Mouse (Mus musculus) limb, embryonic 11.5 days (tissue): ENCODE data around the gene Ptx4. TPM values are rescaled to one million over a fixed set of nuclear protein-coding genes. Genes with fewer than 3 reads are reported as not detected.

Source experiments
- ATAC-seq: fragments of 200-750 bp; cut with Nextera tagmentation; 2 replicates; pipeline ENCODE4 v1.8.0; 2017; ENCODE audit warnings: low read depth; ENCODE audit not compliant: insufficient number of reproducible peaks, low FRiP score, low TSS enrichment
- DNase-seq: peaks from one replicate; pipeline ENCODE4 v3.0.0-alpha.2; 2015; ENCODE audit warnings: low spot score
- H3K27ac ChIP-seq: fragments of 300-500 bp; sonication (generic); replicated peaks from 2 replicates; pipeline ENCODE4 v1.5.1; 2014; ENCODE audit warnings: low read depth, mild to moderate bottlenecking, low read length
- H3K27me3 ChIP-seq: fragments of 300-500 bp; sonication (generic); 2 replicates; pipeline ENCODE4 v1.6.1; 2014; ENCODE audit warnings: mild to moderate bottlenecking, low read length, mixed read lengths; ENCODE audit not compliant: control insufficient read depth, insufficient read depth
- H3K36me3 ChIP-seq: fragments of 300-500 bp; sonication (generic); 2 replicates; pipeline ENCODE4 v1.6.1; 2014; ENCODE audit warnings: mild to moderate bottlenecking, low read length, moderate library complexity, mixed read lengths; ENCODE audit not compliant: control insufficient read depth, insufficient read depth
- H3K4me1 ChIP-seq: fragments of 300-500 bp; sonication (generic); 2 replicates; pipeline ENCODE4 v1.6.1; 2014; ENCODE audit warnings: low read length, mixed read lengths; ENCODE audit not compliant: control insufficient read depth, insufficient read depth
- H3K4me2 ChIP-seq: fragments of 300-500 bp; sonication (generic); 2 replicates; pipeline ENCODE4 v1.6.1; 2014; ENCODE audit warnings: low read depth, mild to moderate bottlenecking, moderate library complexity; ENCODE audit not compliant: severe bottlenecking
- H3K4me3 ChIP-seq: fragments of 300-500 bp; sonication (generic); 2 replicates; pipeline ENCODE4 v1.5.1; 2014; ENCODE audit warnings: low read depth, low read length
- H3K9ac ChIP-seq: fragments of 300-500 bp; sonication (generic); 2 replicates; pipeline ENCODE4 v1.6.1; 2014; ENCODE audit warnings: mild to moderate bottlenecking, low read length
- H3K9me3 ChIP-seq: fragments of 300-500 bp; sonication (generic); 2 replicates; pipeline ENCODE4 v1.6.1; 2016; ENCODE audit warnings: low read length; ENCODE audit not compliant: control insufficient read depth
- WGBS: fragments of 180-500 bp; shearing (Covaris S2); extraction: QIAGEN DNeasy Blood & Tissue Kit; methylation state at CpG from one replicate; pipeline ENCODE4 v1.1.7; 2014; 5-methylcytosine and 5-hydroxymethylcytosine counted together
- polyA plus RNA-seq: library from polyadenylated mRNA; unstranded; fragments of >200 nt; fragmentation: Nextera tagmentation; extraction: Ambion mirVana; gene quantifications from 2 replicates; pipeline ENCODE4 v1.2.1, GENCODE M21; 2014

The Ptx4 gene
- polyA plus RNA-seq, result 0.17 TPM in 1 of 2 replicates, not detected in the other

- Histone ChIP-seq H3K36me3 (no peaks in the 10 kb centered on the region), H3K27me3 (no peaks in the 10 kb centered on the region), H3K4me2 (no peak within 1 kb of the TSS), H3K9me3 (no peaks in the 10 kb centered on the region), H3K4me1 (0 out of 2 replicates have a peak, but pooled peaks cover 3% of the 10 kb centered on the region), H3K4me3 (no peak within 1 kb of the TSS), H3K27ac (no peak within 1 kb of the TSS), H3K9ac (no peak within 1 kb of the TSS)
- peak; percentile 24 for DNase-seq
- 2% methylated on average over 3 of the region's 3 CpGs for WGBS
- no peak for ATAC-seq
Observed at GRCm38 (mm10) chr17:25120406-25120805, at the start of gene Ptx4. TSS of gene Ptx4 (plus strand) at chr17:25120760.

- no peaks in the 10 kb centered on the region for H3K27me3 ChIP-seq
- H3K27ac ChIP-seq, result no peak overlapping the region
- 92% methylated on average over 4 of the region's 4 CpGs for WGBS
- DNase-seq (no peak), ATAC-seq (no peak)
- H3K4me2 ChIP-seq, result no peak overlapping the region
- no peak overlapping the region for H3K9ac ChIP-seq
- 0 out of 2 replicates have a peak, but pooled peaks cover 8% of the 10 kb centered on the region for H3K4me1 ChIP-seq
- no peak overlapping the region for H3K4me3 ChIP-seq
- peaks cover 2% of the 10 kb centered on the region; the same call in 1 of the 2 replicates for H3K36me3 ChIP-seq
- H3K9me3 ChIP-seq, result no peaks in the 10 kb centered on the region
Observed at GRCm38 (mm10) chr17:25076906-25077305, 43.7 kb upstream of the Ptx4 start.

- DNase-seq, result no peak
- no peaks in the 10 kb centered on the region for H3K27me3 ChIP-seq
- WGBS, result 90% methylated on average over 13 of the region's 13 CpGs
- no peak overlapping the region for H3K27ac ChIP-seq
- H3K9me3 ChIP-seq, result no peaks in the 10 kb centered on the region
- H3K4me2 ChIP-seq, result no peak overlapping the region
- no peak overlapping the region for H3K9ac ChIP-seq
- no peak overlapping the region for H3K4me3 ChIP-seq
- ATAC-seq, result no peak
- H3K4me1 ChIP-seq, result peaks cover 12% of the 10 kb centered on the region
- peaks cover 2% of the 10 kb centered on the region; the same call in 1 of the 2 replicates for H3K36me3 ChIP-seq
Observed at GRCm38 (mm10) chr17:25077771-25078372, 42.7 kb upstream of the Ptx4 start.

GRCm38 (mm10) chr17:25080210-25080609 is 40.4 kb upstream of the Ptx4 start:
- peak overlapping the region; percentile 10 for H3K4me3 ChIP-seq
- peaks cover 28% of the 10 kb centered on the region for H3K4me1 ChIP-seq
- H3K4me2 ChIP-seq, result no peak overlapping the region; the same call in 1 of the 2 replicates
- no peaks in the 10 kb centered on the region for H3K27me3 ChIP-seq
- peaks cover 2% of the 10 kb centered on the region; the same call in 1 of the 2 replicates for H3K36me3 ChIP-seq
- 91% methylated on average over 13 of the region's 13 CpGs for WGBS
- peak overlapping the region; percentile 30; the same call in 1 of the 2 replicates for H3K27ac ChIP-seq
- H3K9me3 ChIP-seq, result no peaks in the 10 kb centered on the region
- ATAC-seq (no peak), DNase-seq (no peak)
- 0 out of 2 replicates have a peak overlapping the region, but pooled peaks have one; percentile 7 for H3K9ac ChIP-seq

- DNase-seq (no peak), ATAC-seq (no peak)
- WGBS, result 70% methylated on average over 11 of the region's 11 CpGs
- Histone ChIP-seq H3K4me1 (peaks cover 30% of the 10 kb centered on the region), H3K27me3 (no peaks in the 10 kb centered on the region), H3K9ac (peak overlapping the region; percentile 22; the same call in 1 of the 2 replicates), H3K4me2 (no peak overlapping the region), H3K36me3 (peaks cover 2% of the 10 kb centered on the region; the same call in 1 of the 2 replicates), H3K9me3 (no peaks in the 10 kb centered on the region), H3K27ac (peak overlapping the region; percentile 30; the same call in 1 of the 2 replicates), H3K4me3 (no peak overlapping the region; the same call in 1 of the 2 replicates)
Observed at GRCm38 (mm10) chr17:25080960-25081381, 39.6 kb upstream of the Ptx4 start.

- ATAC-seq, result no peak
- no peak overlapping the region for H3K9ac ChIP-seq
- WGBS, result 55% methylated on average over 14 of the region's 14 CpGs
- H3K4me2 ChIP-seq, result no peak overlapping the region
- H3K9me3 ChIP-seq, result no peaks in the 10 kb centered on the region
- no peaks in the 10 kb centered on the region for H3K27me3 ChIP-seq
- DNase-seq, result peak; percentile 26
- H3K4me3 ChIP-seq, result no peak overlapping the region
- H3K4me1 ChIP-seq, result peaks cover 30% of the 10 kb centered on the region
- H3K27ac ChIP-seq, result peak overlapping the region; percentile 57; the same call in 1 of the 2 replicates
- H3K36me3 ChIP-seq, result peaks cover 2% of the 10 kb centered on the region; the same call in 1 of the 2 replicates
Observed at GRCm38 (mm10) chr17:25082081-25082847, 38.3 kb upstream of the Ptx4 start.

- peaks cover 2% of the 10 kb centered on the region; the same call in 1 of the 2 replicates for H3K36me3 ChIP-seq
- no peak for ATAC-seq
- H3K4me2 ChIP-seq, result no peak overlapping the region
- no peak overlapping the region for H3K9ac ChIP-seq
- no peak overlapping the region for H3K27ac ChIP-seq
- no peaks in the 10 kb centered on the region for H3K9me3 ChIP-seq
- no peak overlapping the region for H3K4me3 ChIP-seq
- H3K4me1 ChIP-seq, result peaks cover 30% of the 10 kb centered on the region
- no peaks in the 10 kb centered on the region for H3K27me3 ChIP-seq
- 48% methylated on average over 3 of the region's 3 CpGs for WGBS
- no peak for DNase-seq
Observed at GRCm38 (mm10) chr17:25082887-25083286, 37.7 kb upstream of the Ptx4 start.

- H3K9ac ChIP-seq, result peak within 1 kb of the TSS; percentile 48
Observed at GRCm38 (mm10) chr17:25083444-25083931, 37.1 kb upstream of the Ptx4 start, which contains the start of gene Tmem204. TSS of gene Tmem204 (minus strand) at chr17:25083591.

More at GRCm38 (mm10) chr17:25083444-25083931, 37.1 kb upstream of the Ptx4 start, which contains the start of gene Tmem204:
- Histone ChIP-seq H3K27me3 (no peaks in the 10 kb centered on the region), H3K4me3 (no peak within 1 kb of the TSS), H3K27ac (peak within 1 kb of the TSS; percentile 95), H3K4me2 (0 out of 2 replicates have a peak within 1 kb of the TSS, but pooled peaks have one; percentile 13), H3K4me1 (peaks cover 30% of the 10 kb centered on the region), H3K36me3 (peaks cover 5% of the 10 kb centered on the region), H3K9me3 (no peaks in the 10 kb centered on the region)
- peak; percentile 93 for ATAC-seq
- DNase-seq, result peak; percentile 90
- WGBS, result 12% methylated on average over 7 of the region's 7 CpGs
